Mouse (Mus musculus) hindbrain, embryonic 11.5 days (tissue): ENCODE results near the gene Fabp7. TPM values are rescaled to one million over a fixed set of nuclear protein-coding genes. Genes with fewer than 3 reads are reported as not detected.

ENCODE experiments used
- ATAC-seq: fragments of 200-750 bp; cut with Nextera tagmentation; 2 replicates; pipeline ENCODE4 v1.8.0; 2017; ENCODE audit warnings: mild to moderate bottlenecking, moderate TSS enrichment, moderate library complexity; ENCODE audit not compliant: low FRiP score
- DNase-seq: peaks from one replicate; pipeline ENCODE4 v3.0.0-alpha.2; 2015; ENCODE audit warnings: low spot score
- H3K27ac ChIP-seq: fragments of 300-500 bp; sonication (generic); 2 replicates; pipeline ENCODE4 v1.5.1; 2014; ENCODE audit warnings: mild to moderate bottlenecking, low read depth, low read length
- H3K27me3 ChIP-seq: fragments of 300-500 bp; sonication (generic); 2 replicates; pipeline ENCODE4 v1.6.1; 2014; ENCODE audit warnings: mild to moderate bottlenecking, low read length, moderate library complexity, mixed read lengths; ENCODE audit not compliant: control insufficient read depth, insufficient read depth
- H3K36me3 ChIP-seq: fragments of 300-500 bp; sonication (generic); 2 replicates; pipeline ENCODE4 v1.6.1; 2014; ENCODE audit warnings: mild to moderate bottlenecking, low read length, moderate library complexity, mixed read lengths; ENCODE audit not compliant: control insufficient read depth, insufficient read depth
- H3K4me1 ChIP-seq: fragments of 300-500 bp; sonication (generic); replicated peaks from 2 replicates; pipeline ENCODE4 v1.6.1; 2014; ENCODE audit warnings: low read length, mixed read lengths; ENCODE audit not compliant: control insufficient read depth, insufficient read depth
- H3K4me2 ChIP-seq: fragments of 300-500 bp; sonication (generic); replicated peaks from 2 replicates; pipeline ENCODE4 v1.6.1; 2014; ENCODE audit warnings: mild to moderate bottlenecking, low read depth, low read length
- H3K4me3 ChIP-seq: fragments of 300-500 bp; sonication (generic); 2 replicates; pipeline ENCODE4 v1.5.1; 2014; ENCODE audit warnings: low read depth, low read length
- H3K9ac ChIP-seq: fragments of 300-500 bp; sonication (generic); 2 replicates; pipeline ENCODE4 v1.6.1; 2014; ENCODE audit warnings: low read depth, low read length
- H3K9me3 ChIP-seq: fragments of 300-500 bp; sonication (generic); 2 replicates; pipeline ENCODE4 v1.6.1; 2016; ENCODE audit warnings: low read length; ENCODE audit not compliant: control insufficient read depth
- WGBS: fragments of 180-500 bp; shearing (Covaris S2); extraction: QIAGEN DNeasy Blood & Tissue Kit; methylation state at CpG from one replicate; pipeline ENCODE4 v1.1.7; 2014; 5-methylcytosine and 5-hydroxymethylcytosine counted together
- polyA plus RNA-seq: library from polyadenylated mRNA; unstranded; fragments of >200 nt; fragmentation: Nextera tagmentation; extraction: Ambion mirVana; gene quantifications from 2 replicates; pipeline ENCODE4 v1.2.1, GENCODE M21; 2014

Gene Fabp7
- polyA plus RNA-seq, 1 experiment from 2014 or later = 1,341 TPM

DNA sequence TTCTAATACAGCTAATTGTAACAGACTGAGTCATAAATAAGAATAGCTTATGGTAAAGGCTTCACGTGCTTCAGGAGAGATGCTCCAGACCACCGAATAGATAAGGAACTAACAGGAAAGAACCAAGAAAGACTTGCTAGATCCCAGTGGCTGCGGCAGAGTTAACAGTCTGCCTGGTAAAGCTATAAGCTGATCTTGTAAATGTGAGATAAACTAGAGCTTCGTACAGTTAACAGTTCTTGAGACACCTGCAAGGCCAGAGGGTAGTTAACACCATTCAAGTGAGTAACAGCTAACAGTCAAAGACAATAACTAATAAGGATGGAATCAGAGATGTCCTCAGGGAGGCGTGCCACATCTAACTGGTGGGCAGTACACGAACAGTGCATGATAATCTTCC lies 31.2 kb downstream of the Fabp7 start:
- Histone ChIP-seq H3K4me1 (no peaks in the 10 kb centered on the region), H3K36me3 (no peaks in the 10 kb centered on the region), H3K9ac (no peak overlapping the region), H3K9me3 (no peaks in the 10 kb centered on the region), H3K4me2 (no peak overlapping the region), H3K4me3 (no peak overlapping the region), H3K27ac (no peak overlapping the region), H3K27me3 (no peaks in the 10 kb centered on the region)
- DNase-seq (no peak), ATAC-seq (no peak)
- 84% methylated on average over 6 of the region's 6 CpGs for WGBS

DNA sequence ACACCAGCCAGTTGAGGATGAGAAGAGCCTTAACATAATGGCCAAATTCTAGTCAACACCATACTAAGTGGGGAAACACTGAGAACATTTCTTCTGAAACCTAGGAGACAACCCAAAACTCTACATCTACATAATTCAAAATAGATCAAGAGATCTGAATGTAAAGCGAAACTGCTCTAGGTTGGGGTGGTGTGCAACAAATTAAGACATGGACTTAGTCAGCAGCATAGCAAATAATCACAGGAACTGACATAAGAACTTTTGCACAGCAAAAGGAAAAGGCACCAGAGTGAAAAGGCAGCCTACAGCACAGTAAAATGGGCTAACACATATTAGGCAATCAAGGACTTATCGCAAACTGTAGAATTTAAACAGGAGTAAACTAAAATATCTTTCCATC lies 34.5 kb downstream of the Fabp7 start:
- no peak for ATAC-seq
- no peaks in the 10 kb centered on the region for H3K9me3 ChIP-seq
- H3K27me3 ChIP-seq = no peaks in the 10 kb centered on the region
- H3K4me1 ChIP-seq = no peaks in the 10 kb centered on the region
- H3K9ac ChIP-seq = no peak overlapping the region
- no peak overlapping the region for H3K4me2 ChIP-seq
- 96% methylated on average over 2 of the region's 2 CpGs for WGBS
- DNase-seq = no peak
- no peak overlapping the region for H3K27ac ChIP-seq
- H3K4me3 ChIP-seq = no peak overlapping the region
- H3K36me3 ChIP-seq = no peaks in the 10 kb centered on the region

DNA sequence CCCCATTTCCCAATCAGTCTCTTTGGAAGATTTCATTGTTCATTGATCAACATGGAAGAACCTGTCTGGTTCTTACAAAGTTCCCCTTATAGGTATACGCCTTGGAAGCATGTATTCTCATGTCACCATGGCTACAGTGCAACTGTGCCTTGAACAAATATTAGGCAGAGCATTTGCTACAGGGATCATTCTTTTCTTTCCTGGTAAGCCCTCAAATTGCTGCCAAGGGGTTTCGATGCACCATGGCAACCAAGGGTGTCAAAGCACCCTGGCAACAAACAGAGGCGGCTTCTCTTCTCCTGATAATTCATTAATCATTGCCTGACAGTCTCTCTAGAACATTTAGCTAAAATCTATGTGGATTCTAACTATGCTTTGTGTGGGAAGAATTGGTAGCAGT lies 37.8 kb downstream of the Fabp7 start:
- 20% methylated on average over 3 of the region's 3 CpGs for WGBS

DNA sequence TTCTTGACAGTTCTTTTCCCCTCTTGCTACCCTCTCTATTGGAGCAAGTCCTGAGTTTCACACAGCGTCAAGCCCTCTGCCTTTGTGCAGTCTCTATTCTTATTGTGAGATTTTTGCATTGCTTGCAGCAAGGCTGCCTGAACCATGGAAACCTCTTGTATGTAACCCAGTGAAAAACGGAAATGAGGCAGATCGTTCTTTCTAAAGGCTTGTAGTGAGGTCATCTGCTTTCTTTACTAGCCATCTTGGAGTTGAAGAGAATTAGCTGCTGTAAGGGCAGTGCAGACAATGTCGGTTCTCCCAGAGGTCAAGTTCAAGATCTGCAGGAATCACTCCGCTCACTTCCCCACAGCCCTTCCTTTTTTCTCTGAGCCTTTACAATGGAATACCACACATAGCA lies 44.0 kb downstream of the Fabp7 start:
- Histone ChIP-seq H3K36me3 (no peaks in the 10 kb centered on the region), H3K27ac (peak overlapping the region; percentile 54; the same call in 1 of the 2 replicates), H3K9ac (no peak overlapping the region), H3K4me1 (no peaks in the 10 kb centered on the region), H3K27me3 (no peaks in the 10 kb centered on the region; the same call in 1 of the 2 replicates), H3K4me2 (no peak overlapping the region), H3K9me3 (no peaks in the 10 kb centered on the region), H3K4me3 (no peak overlapping the region)
- ATAC-seq (peak; percentile 85), DNase-seq (peak; percentile 70)
- 24% methylated on average over 5 of the region's 5 CpGs for WGBS

More for the DNA sequence above, 37.8 kb downstream of the Fabp7 start:
- peak; percentile 86 for DNase-seq
- no peak overlapping the region for H3K9ac ChIP-seq
- H3K27me3 ChIP-seq = no peaks in the 10 kb centered on the region; the same call in 1 of the 2 replicates
- no peaks in the 10 kb centered on the region for H3K4me1 ChIP-seq
- no peak overlapping the region for H3K4me3 ChIP-seq
- no peaks in the 10 kb centered on the region for H3K9me3 ChIP-seq
- H3K4me2 ChIP-seq = no peak overlapping the region
- H3K36me3 ChIP-seq = no peaks in the 10 kb centered on the region
- H3K27ac ChIP-seq = 0 out of 2 replicates have a peak overlapping the region, but pooled peaks have one; percentile 54
- peak; percentile 92 for ATAC-seq

DNA sequence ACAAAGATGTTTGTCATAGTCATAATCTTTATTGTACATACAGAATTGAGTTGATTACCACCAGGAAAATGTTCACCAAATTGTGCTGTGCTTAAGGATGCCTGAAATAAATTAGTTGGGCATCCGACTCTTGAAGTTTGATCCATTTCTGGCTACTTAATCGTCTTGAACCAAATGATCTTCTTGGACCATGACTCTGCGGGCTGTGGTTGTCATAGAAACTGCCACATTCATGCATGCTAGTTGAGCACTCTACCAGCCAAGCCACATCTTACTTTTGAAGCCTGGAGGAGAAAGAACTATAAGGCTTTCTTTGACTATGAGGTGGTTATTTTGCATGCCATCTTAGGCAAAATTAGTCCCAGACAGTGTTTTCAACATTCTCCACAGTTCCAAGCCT lies 44.9 kb downstream of the Fabp7 start:
- no peak for DNase-seq
- H3K27me3 ChIP-seq = no peaks in the 10 kb centered on the region; the same call in 1 of the 2 replicates
- no peaks in the 10 kb centered on the region for H3K36me3 ChIP-seq
- ATAC-seq = no peak
- no peaks in the 10 kb centered on the region for H3K4me1 ChIP-seq
- H3K4me3 ChIP-seq = no peak overlapping the region
- H3K27ac ChIP-seq = no peak overlapping the region
- no peaks in the 10 kb centered on the region for H3K9me3 ChIP-seq
- H3K9ac ChIP-seq = no peak overlapping the region
- 72% methylated on average over 3 of the region's 3 CpGs for WGBS
- H3K4me2 ChIP-seq = no peak overlapping the region

DNA sequence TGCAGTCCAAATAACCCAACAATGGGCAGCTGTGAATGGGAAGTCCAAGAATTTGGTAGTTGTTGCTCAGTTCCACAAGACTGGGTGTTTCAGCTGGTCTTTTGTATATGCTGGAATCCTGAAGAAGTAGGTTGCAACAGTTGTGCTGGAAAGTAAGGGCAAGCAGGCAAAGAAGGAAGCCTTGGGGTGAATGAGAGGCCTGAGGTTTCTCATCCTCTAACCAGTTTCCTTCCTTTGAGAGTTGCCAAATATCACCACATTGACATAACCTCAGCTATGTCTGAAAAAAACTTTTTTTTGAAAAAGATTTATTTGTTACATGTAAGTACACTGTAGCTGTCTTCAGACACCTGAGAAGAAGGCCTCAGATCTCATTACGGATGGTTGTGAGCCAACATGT lies 50.4 kb downstream of the Fabp7 start:
- no peak for ATAC-seq
- Histone ChIP-seq H3K27me3 (no peaks in the 10 kb centered on the region; the same call in 1 of the 2 replicates), H3K4me1 (no peaks in the 10 kb centered on the region), H3K36me3 (no peaks in the 10 kb centered on the region), H3K9me3 (no peaks in the 10 kb centered on the region), H3K27ac (no peak overlapping the region), H3K4me3 (no peak overlapping the region), H3K9ac (no peak overlapping the region), H3K4me2 (no peak overlapping the region)
- WGBS = 93% methylated on average over 1 of the region's 1 CpGs
- no peak for DNase-seq

DNA sequence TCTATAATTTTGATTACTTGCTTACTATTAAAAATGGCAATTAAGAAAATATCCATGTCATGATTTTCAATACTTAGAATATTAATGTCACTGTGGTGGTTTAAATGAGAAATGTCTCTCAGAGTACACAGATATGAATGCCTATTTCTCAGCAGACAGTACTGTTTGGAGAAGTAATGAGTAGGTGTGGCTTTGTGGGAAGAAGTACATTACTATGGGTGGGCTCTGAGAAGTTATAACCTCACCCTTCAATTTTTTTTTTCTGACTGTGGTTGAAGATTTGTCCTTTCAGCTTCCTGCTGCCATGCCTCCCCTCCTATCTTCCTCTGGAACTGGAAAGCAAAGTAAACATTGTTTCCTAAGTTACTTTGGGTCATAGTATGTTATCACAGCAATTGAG lies 51.3 kb downstream of the Fabp7 start:
- Histone ChIP-seq H3K4me1 (no peaks in the 10 kb centered on the region), H3K4me2 (no peak overlapping the region), H3K4me3 (no peak overlapping the region), H3K9ac (no peak overlapping the region), H3K27ac (no peak overlapping the region), H3K36me3 (no peaks in the 10 kb centered on the region), H3K9me3 (no peaks in the 10 kb centered on the region), H3K27me3 (no peaks in the 10 kb centered on the region; the same call in 1 of the 2 replicates)
- no peak for ATAC-seq
- DNase-seq = no peak

Other genes starting within 250 kb of the Fabp7 start
- gene Pkib, start 152.9 kb upstream of the Fabp7 start, polyA plus RNA-seq = 2.1 and 4.1 TPM in 2 replicates
- gene Smpdl3a, start 9.5 kb downstream of the Fabp7 start, polyA plus RNA-seq = 13.1 and 13.9 TPM in 2 replicates